Mouse (Mus musculus): ENCODE measurements around the gene Vars.

DNA sequence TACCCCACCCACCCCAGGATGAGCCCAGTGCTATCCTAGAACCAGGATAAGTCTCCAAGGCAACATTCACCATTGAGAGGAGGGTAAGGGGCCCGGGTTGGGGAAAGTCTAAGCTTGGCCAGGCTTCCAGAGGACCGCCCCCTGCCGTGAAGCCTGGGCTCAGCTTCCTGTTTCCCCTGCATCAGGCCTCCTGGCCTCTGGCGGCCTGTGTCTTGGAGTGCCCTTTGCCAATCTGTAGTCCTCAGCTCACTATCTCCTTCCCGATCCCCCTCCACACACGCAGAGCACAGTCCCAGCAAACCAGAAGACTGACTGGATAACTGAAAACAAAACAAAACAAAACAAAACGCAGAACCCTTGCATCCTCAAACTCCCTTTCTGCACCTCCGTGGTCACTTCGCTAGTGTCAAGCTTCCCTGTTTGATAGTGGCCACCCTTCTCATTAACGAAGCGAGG, 48.8 kb downstream of the Vars start, which contains the start of gene Clic1:
- peak; percentile 52 for TF ChIP-seq CTCF (IDR thresholded peaks at IDR 0.05)
- no peak for TF ChIP-seq EP300 (IDR thresholded peaks at IDR 0.05)

Measured in lung, postnatal 0 days (tissue).